Mouse (Mus musculus) liver, embryonic 14.5 days (tissue): ENCODE measurements around the gene Adgrl3. TPM values are rescaled to one million over a fixed set of nuclear protein-coding genes. Genes with fewer than 3 reads are reported as not detected.

Source experiments
- ATAC-seq: fragments of 200-750 bp; cut with Nextera tagmentation; 2 replicates; pipeline ENCODE4 v1.8.0; 2017; ENCODE audit warnings: moderate number of reproducible peaks, mild to moderate bottlenecking, moderate library complexity; ENCODE audit not compliant: insufficient read depth
- DNase-seq, 3 experiments: peaks; one replicate each; pipeline ENCODE4 v3.0.0-alpha.2; 2012 to 2013; ENCODE audit warnings: low read depth in 3 of 3, low spot score in 3 of 3
- H3K27ac ChIP-seq: fragments of 300-500 bp; sonication (generic); 2 replicates; pipeline ENCODE4 v1.5.1; 2014; ENCODE audit warnings: moderate library complexity, mild to moderate bottlenecking, control low read depth, inconsistent platforms
- H3K27me3 ChIP-seq: fragments of 300-500 bp; sonication (generic); 2 replicates; pipeline ENCODE4 v1.6.1; 2014; ENCODE audit warnings: mild to moderate bottlenecking, low read length, moderate library complexity; ENCODE audit not compliant: control insufficient read depth, insufficient read depth
- H3K36me3 ChIP-seq: fragments of 300-500 bp; sonication (generic); replicated peaks from 2 replicates; pipeline ENCODE4 v1.6.1; 2014; ENCODE audit warnings: low read depth; ENCODE audit not compliant: control insufficient read depth, insufficient read depth
- H3K4me1 ChIP-seq, 2 experiments: fragments of 200-500 bp in 1 of 2; fragments of 300-500 bp in 1 of 2; sonication (generic) in 1 of 2; replicated peaks; 2 replicates each; pipeline ENCODE4 v1.6.1; 2012 to 2014; ENCODE audit warnings: antibody characterized with exemption in 1 of 2, inconsistent platforms in 1 of 2, low read length in 1 of 2; ENCODE audit not compliant: control insufficient read depth in 2 of 2, insufficient read depth in 2 of 2
- H3K4me2 ChIP-seq: fragments of 300-500 bp; sonication (generic); 2 replicates; pipeline ENCODE4 v1.6.1; 2014; ENCODE audit warnings: low read depth, mild to moderate bottlenecking, control low read depth, moderate library complexity
- H3K4me3 ChIP-seq, 2 experiments: fragments of 200-500 bp in 1 of 2; fragments of 300-500 bp in 1 of 2; sonication (generic) in 1 of 2; 2 replicates each; pipeline ENCODE4 v1.5.1; 2012 to 2014; ENCODE audit warnings: low read depth in 2 of 2, low read length in 2 of 2, mild to moderate bottlenecking in 2 of 2, control low read depth in 1 of 2, inconsistent platforms in 1 of 2, moderate library complexity in 1 of 2; ENCODE audit not compliant: insufficient read depth in 1 of 2
- H3K9ac ChIP-seq: fragments of 300-500 bp; sonication (generic); replicated peaks from 2 replicates; pipeline ENCODE4 v1.6.1; 2014; ENCODE audit warnings: mild to moderate bottlenecking, control low read depth, moderate library complexity
- H3K9me3 ChIP-seq: fragments of 300-500 bp; sonication (generic); 2 replicates; pipeline ENCODE4 v1.6.1; 2016; ENCODE audit warnings: low read length, mixed read lengths; ENCODE audit not compliant: control insufficient read depth
- CTCF ChIP-seq: IDR thresholded peaks from 2 replicates; pipeline ENCODE4 v1.5.1; 2016; ENCODE audit warnings: antibody characterized with exemption, low read depth, control low read depth
- EP300 ChIP-seq: IDR thresholded peaks from 2 replicates; pipeline ENCODE4 v1.6.1; 2016; ENCODE audit warnings: antibody characterized with exemption, low read depth
- WGBS: fragments of 180-500 bp; shearing (Covaris S2); extraction: QIAGEN DNeasy Blood & Tissue Kit; methylation state at CpG from one replicate; pipeline ENCODE4 v1.1.7; 2014; ENCODE audit not compliant: insufficient replicate concordance; 5-methylcytosine and 5-hydroxymethylcytosine counted together
- polyA plus RNA-seq, 2 experiments: library from polyadenylated mRNA; depleted of rRNA in 1 of 2; stranded (reverse) in 1 of 2; unstranded in 1 of 2; fragments of >200 nt; fragmentation: Nextera tagmentation in 1 of 2; extraction: Ambion mirVana in 1 of 2; gene quantifications; 2 replicates each; pipeline versions ENCODE4 v1.2.1 to v1.2.3; 2012 to 2014

Adgrl3 gene
- polyA plus RNA-seq, 2 experiments: 0.61 to 0.63 TPM

DNA sequence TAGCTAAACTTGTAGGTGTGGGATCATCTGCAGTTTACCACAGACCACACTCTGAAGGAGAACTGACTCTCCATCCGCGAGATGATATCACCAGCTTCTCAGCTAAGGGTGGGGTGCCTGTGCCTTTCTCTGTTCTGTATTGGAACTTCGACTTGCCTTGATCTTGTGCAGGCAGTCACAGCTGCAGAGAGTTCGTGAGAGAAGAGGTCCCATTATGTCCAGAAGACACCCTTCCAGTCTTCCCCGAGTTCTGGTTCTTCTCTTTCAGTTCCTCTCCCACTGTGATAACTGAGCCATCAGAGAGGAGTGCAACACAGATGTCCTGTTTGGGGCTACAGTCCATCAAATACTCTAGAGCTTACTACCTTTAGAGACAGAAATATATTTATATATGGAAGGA is 422.2 kb downstream of the Adgrl3 start:
- no peak for DNase-seq
- 36% methylated on average over 5 of the region's 5 CpGs for WGBS
- H3K36me3 ChIP-seq: no peaks in the 10 kb centered on the region
- H3K9me3 ChIP-seq: no peaks in the 10 kb centered on the region
- H3K27me3 ChIP-seq: no peaks in the 10 kb centered on the region
- no peak overlapping the region for H3K4me2 ChIP-seq
- ATAC-seq: no peak
- H3K27ac ChIP-seq: no peak overlapping the region
- no peak overlapping the region for H3K9ac ChIP-seq
- TF ChIP-seq EP300: no peak
- no peak for TF ChIP-seq CTCF
- no peaks in the 10 kb centered on the region for H3K4me1 ChIP-seq
- no peak overlapping the region for H3K4me3 ChIP-seq

GRCm38 (mm10) chr5:81465971-81466370 is 446.0 kb downstream of the Adgrl3 start:
- H3K27ac ChIP-seq: no peak overlapping the region
- 62% methylated on average over 4 of the region's 4 CpGs for WGBS
- no peak for ATAC-seq
- no peaks in the 10 kb centered on the region for H3K9me3 ChIP-seq
- DNase-seq: no peak
- H3K9ac ChIP-seq: no peak overlapping the region
- H3K4me3 ChIP-seq: no peak overlapping the region
- no peak overlapping the region for H3K4me2 ChIP-seq
- no peaks in the 10 kb centered on the region for H3K36me3 ChIP-seq
- no peak for TF ChIP-seq CTCF
- no peak for TF ChIP-seq EP300
- H3K4me1 ChIP-seq: no peaks in the 10 kb centered on the region
- no peaks in the 10 kb centered on the region for H3K27me3 ChIP-seq

GRCm38 (mm10) chr5:81474681-81475080 is 454.7 kb downstream of the Adgrl3 start:
- Histone ChIP-seq H3K4me2 (no peak overlapping the region), H3K4me3 (no peak overlapping the region), H3K27ac (no peak overlapping the region), H3K9me3 (no peaks in the 10 kb centered on the region), H3K4me1 (0 out of 4 replicates have a peak, but pooled peaks cover 0 to 2% of the 10 kb centered on the region in 2 experiments), H3K9ac (no peak overlapping the region), H3K36me3 (no peaks in the 10 kb centered on the region), H3K27me3 (no peaks in the 10 kb centered on the region)
- DNase-seq (no peak), ATAC-seq (no peak)
- no peak for TF ChIP-seq CTCF
- no peak for TF ChIP-seq EP300
- WGBS: 63% methylated on average over 2 of the region's 2 CpGs

DNA sequence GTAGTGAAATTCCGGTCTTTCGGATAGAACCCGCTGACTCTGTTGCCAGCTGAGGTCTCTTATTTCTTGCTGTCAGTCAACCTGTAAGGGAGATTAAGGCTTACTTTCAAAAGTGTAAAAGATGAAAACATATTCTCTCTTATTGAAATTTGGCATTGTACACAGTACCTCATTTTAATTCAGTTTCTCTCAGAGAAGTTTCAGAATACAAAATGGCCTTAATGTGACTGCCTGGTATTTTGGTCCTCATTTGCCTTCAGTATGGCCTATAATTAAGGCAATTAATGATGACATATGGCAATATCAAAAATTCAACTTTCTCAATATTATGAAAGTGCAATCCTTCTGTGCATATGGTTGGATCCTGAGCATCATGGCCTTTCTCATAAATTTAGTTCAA is 455.5 kb downstream of the Adgrl3 start:
- WGBS: 88% methylated on average over 3 of the region's 3 CpGs
- no peak overlapping the region for H3K27ac ChIP-seq
- H3K4me2 ChIP-seq: no peak overlapping the region
- ATAC-seq (no peak), DNase-seq (no peak)
- TF ChIP-seq EP300: no peak
- no peak for TF ChIP-seq CTCF
- H3K4me3 ChIP-seq: no peak overlapping the region
- no peaks in the 10 kb centered on the region for H3K9me3 ChIP-seq
- 0 out of 4 replicates have a peak, but pooled peaks cover 0 to 2% of the 10 kb centered on the region in 2 experiments for H3K4me1 ChIP-seq
- no peaks in the 10 kb centered on the region for H3K27me3 ChIP-seq
- no peaks in the 10 kb centered on the region for H3K36me3 ChIP-seq
- no peak overlapping the region for H3K9ac ChIP-seq

GRCm38 (mm10) chr5:81475971-81476606 is 456.2 kb downstream of the Adgrl3 start:
- no peak for DNase-seq
- TF ChIP-seq EP300: no peak
- no peak for TF ChIP-seq CTCF
- Histone ChIP-seq H3K36me3 (no peaks in the 10 kb centered on the region), H3K9ac (no peak overlapping the region), H3K4me3 (no peak overlapping the region), H3K27me3 (no peaks in the 10 kb centered on the region), H3K4me2 (no peak overlapping the region), H3K4me1 (0 out of 4 replicates have a peak, but pooled peaks cover 0 to 2% of the 10 kb centered on the region in 2 experiments), H3K9me3 (no peaks in the 10 kb centered on the region), H3K27ac (no peak overlapping the region)
- ATAC-seq: no peak
- WGBS: 36% methylated on average over 8 of the region's 8 CpGs
